Mouse (Mus musculus) urinary bladder, postnatal 0 days (tissue): ENCODE measurements around the gene Gm6588. TPM values are rescaled to one million over a fixed set of nuclear protein-coding genes. Genes with fewer than 3 reads are reported as not detected.

ENCODE experiments used
- polyA plus RNA-seq: library from polyadenylated mRNA; unstranded; fragments of >200 nt; fragmentation: Nextera tagmentation; extraction: Ambion mirVana; gene quantifications from 2 replicates; pipeline ENCODE4 v1.2.1, GENCODE M21; 2015

The Gm6588 gene
- not detected in 2 replicates for polyA plus RNA-seq

DNA sequence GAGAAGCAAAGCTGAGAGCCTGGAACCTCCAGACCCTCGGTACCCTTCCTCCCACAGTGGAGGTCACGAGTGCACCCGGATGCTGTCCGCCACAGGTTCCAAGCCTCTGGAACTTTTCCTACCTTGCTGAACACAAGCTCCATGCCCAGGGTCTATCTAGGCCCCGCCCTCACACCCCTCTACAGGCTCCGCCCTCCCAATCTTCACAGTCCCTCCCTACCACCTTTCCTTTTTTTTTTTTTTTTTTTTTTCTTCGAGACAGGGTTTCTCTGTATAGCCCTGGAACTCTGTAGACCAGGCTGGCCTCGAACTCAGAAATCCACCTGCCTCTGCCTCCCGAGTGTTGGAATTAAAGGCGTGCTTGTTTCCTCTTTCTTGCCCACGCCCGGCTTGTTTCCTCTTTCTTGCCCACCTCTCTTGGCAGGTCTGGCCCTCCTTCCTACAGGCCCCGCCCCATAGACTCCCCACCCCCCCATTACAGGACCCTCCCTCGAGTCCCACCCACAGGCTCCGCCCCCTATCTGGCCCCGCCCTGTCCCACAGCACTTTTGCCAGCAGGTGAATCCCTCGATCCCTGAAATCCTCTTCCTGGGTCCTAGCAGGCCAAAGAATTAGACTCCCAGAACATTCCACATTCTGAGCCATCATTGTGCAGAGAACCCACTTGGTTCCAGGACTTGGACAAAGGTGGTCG is at the start of gene Gm6588:
Gene Gm6588 (plus strand): TSS at position 680 of the 694 bp plus-strand sequence.

Other genes with a start within 250 kb of the Gm6588 start
- 0.47 and 0.75 TPM in 2 replicates for gene Cryba4, start 196.9 kb upstream of the Gm6588 start, polyA plus RNA-seq
- gene Crybb1, start 193.6 kb upstream of the Gm6588 start, polyA plus RNA-seq, result 0.39 TPM in 1 of 2 replicates, not detected in the other
- gene Tpst2, start 172.7 kb upstream of the Gm6588 start, polyA plus RNA-seq, result 58.1 and 60.0 TPM in 2 replicates
- gene Tfip11, start 123.1 kb upstream of the Gm6588 start, polyA plus RNA-seq, result 12.9 and 13.0 TPM in 2 replicates
- 17.0 and 17.2 TPM in 2 replicates for gene Srrd, start 106.4 kb upstream of the Gm6588 start, polyA plus RNA-seq
- 12.4 and 14.8 TPM in 2 replicates for gene Hps4, start 106.3 kb upstream of the Gm6588 start, polyA plus RNA-seq
- 0.08 and 0.11 TPM in 2 replicates for gene Gm6583, start 93.4 kb upstream of the Gm6588 start, polyA plus RNA-seq
- gene Asphd2, start 54.6 kb upstream of the Gm6588 start, polyA plus RNA-seq, result 0.96 and 1.8 TPM in 2 replicates
- 0.13 and 0.30 TPM in 2 replicates for gene Sez6l, start 127.8 kb downstream of the Gm6588 start, polyA plus RNA-seq